Mouse (Mus musculus): Measurements from ENCODE around the gene Nubpl. TPM values are rescaled to one million over a fixed set of nuclear protein-coding genes. Genes with fewer than 3 reads are reported as not detected.

Gene Nubpl
- polyA plus RNA-seq (2015; fragmentation: Illumina TruSeq; extraction: RNeasy Lipid Tissue Mini Kit (QIAGEN cat#74804); ENCODE audit: low read depth, low replicate concordance), result 4.6 TPM

GRCm38 (mm10) chr12:52097650-52098070 lies at the start of gene Nubpl:
Nubpl (plus strand) TSS chr12:52097737.

Other genes with a start within 250 kb of the Nubpl start
- gene Heatr5a, start 126.4 kb upstream of the Nubpl start, polyA plus RNA-seq (2015; fragmentation: Illumina TruSeq; extraction: RNeasy Lipid Tissue Mini Kit (QIAGEN cat#74804); ENCODE audit: low read depth, low replicate concordance), result 6.3 TPM
- gene Dtd2, start 91.2 kb upstream of the Nubpl start, polyA plus RNA-seq (2015; fragmentation: Illumina TruSeq; extraction: RNeasy Lipid Tissue Mini Kit (QIAGEN cat#74804); ENCODE audit: low read depth, low replicate concordance), result 9.4 TPM
- gene Gpr33, start 69.7 kb upstream of the Nubpl start, polyA plus RNA-seq (2015; fragmentation: Illumina TruSeq; extraction: RNeasy Lipid Tissue Mini Kit (QIAGEN cat#74804); ENCODE audit: low read depth, low replicate concordance), result not detected

All from brain, adult 10 weeks (tissue).